Mouse (Mus musculus) naive thymus-derived CD4-positive, alpha-beta T cell, adult 2 months (primary cell): ENCODE results near the gene Fcgr1.
"Not testable (repeated sequence)": the region's sequence is repeated elsewhere in the genome, so short reads cannot be mapped to it uniquely, and the experiment has no call there.

Source experiments
- DNase-seq: peaks from one replicate; pipeline ENCODE4 v3.0.0-alpha.2; 2011; ENCODE audit warnings: low read depth

Gene Fcgr1

GRCm38 (mm10) chr3:96293787-96294186 lies at the start of gene Fcgr1:
Gene Fcgr1, minus strand, starts transcription at chr3:96293969.
- DNase-seq, result no peak

GRCm38 (mm10) chr3:96342652-96343051 lies 48.9 kb upstream of the Fcgr1 start:
- DNase-seq, result not testable (repeated sequence)

- not testable (repeated sequence) for DNase-seq
Measured at GRCm38 (mm10) chr3:96342100-96342499, 48.3 kb upstream of the Fcgr1 start.

DNA sequence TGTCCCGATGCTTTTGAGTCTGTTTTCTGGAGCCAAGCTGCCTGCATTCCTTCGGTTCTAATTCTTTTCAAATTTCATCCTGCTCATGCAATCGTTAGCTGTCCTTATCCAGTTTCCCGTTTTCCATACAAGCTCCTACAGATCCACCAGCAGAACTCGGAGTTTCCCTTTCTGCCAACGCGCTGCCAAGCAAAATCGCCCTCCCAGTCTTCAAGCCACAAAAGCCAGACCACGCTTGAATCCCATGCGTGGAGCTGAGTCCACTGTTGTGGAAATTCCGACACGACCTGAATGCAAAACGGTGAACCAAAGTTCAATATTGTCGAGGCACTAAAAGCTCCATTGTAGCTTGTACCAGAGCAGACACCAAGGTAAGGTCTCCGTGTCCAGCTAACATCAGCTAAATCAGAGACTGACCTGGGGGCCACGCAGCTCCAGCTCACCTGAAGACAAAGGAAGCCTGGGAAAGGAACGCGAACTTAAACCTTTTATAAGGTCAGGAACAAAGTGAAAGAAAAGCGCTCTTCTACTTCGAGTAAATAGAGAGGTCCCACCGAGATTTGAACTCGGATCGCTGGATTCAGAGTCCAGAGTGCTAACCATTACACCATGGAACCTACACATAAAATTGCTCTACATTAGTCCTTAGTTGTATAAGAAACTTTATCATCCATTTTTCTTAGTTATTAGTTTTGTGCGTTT lies 47.0 kb upstream of the Fcgr1 start:
- peak; percentile 55 for DNase-seq

- DNase-seq, result peak; percentile 35
Measured at GRCm38 (mm10) chr3:96338849-96339480, 45.2 kb upstream of the Fcgr1 start.

- peak; percentile 43 for DNase-seq
Measured at GRCm38 (mm10) chr3:96338043-96338442, 44.3 kb upstream of the Fcgr1 start.

GRCm38 (mm10) chr3:96337269-96337668 lies 43.5 kb upstream of the Fcgr1 start:
- DNase-seq, result no peak

DNA sequence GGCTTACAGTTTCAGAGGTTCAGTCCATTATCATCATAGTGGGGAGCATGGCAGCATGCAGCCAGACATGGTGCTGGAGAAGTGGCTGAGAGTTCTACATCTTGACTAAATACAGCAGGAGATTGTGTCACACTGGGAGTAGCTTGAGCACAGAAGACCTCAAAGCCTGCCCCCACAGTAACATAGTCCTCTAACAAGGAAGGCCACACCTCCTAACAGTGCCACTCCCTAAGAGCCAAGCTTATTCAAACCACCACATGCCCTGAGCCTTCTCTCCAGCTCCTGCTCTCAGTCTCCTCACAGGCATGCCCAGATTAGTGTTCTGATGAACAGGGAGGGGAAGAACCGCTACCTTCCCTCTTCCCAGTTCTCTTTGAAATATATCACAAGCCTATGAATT lies 42.9 kb upstream of the Fcgr1 start:
- DNase-seq, result no peak

- no peak for DNase-seq
Measured at GRCm38 (mm10) chr3:96335591-96335990, 41.8 kb upstream of the Fcgr1 start.

- no peak for DNase-seq
Measured at GRCm38 (mm10) chr3:96335163-96335550, 41.4 kb upstream of the Fcgr1 start.

DNA sequence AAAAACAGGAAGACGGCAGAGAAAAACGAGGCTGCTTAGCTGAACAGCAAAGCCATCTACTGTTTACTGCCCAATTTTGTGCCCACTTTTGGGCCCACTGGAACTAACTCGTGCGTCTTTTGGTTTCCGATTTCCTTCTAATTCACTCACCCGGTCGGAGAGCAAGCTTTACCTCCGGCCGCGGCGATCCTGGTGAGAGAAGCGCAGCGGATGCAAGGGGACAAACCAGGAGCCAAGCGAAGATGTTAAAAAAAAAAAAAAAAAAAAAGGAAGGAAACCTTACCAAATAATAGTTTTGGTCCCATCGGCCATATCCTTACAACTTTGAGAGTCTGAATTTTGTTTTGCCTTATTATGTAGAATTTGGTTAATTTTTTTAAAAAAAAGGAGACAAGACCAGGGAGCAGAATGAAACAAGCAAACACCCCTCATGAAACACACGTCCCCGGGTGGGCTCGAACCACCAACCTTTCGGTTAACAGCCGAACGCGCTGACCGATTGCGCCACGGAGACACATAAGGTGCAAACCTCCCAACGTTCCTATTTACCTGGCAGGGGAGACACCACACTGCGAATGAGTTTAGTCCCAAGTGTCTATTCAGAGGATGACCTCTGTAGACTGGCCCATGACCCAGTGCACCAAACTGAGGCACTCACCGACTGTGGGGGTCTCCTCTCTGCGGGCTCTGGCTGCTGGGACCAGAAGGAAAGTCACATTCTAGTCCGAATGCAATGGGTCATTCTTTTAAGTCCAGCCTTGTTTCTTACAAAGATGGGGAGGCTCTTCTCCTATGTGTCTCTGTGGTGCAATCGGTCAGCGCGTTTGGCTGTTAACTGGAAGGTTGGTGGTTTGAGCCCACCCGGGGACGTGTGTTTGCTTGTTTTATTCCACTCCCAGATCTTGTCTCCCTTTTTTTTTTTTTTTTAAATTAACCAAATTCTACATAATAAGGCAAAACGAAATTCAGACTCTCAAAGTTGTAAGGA lies 40.7 kb upstream of the Fcgr1 start:
- DNase-seq, result peak; percentile 32

DNA sequence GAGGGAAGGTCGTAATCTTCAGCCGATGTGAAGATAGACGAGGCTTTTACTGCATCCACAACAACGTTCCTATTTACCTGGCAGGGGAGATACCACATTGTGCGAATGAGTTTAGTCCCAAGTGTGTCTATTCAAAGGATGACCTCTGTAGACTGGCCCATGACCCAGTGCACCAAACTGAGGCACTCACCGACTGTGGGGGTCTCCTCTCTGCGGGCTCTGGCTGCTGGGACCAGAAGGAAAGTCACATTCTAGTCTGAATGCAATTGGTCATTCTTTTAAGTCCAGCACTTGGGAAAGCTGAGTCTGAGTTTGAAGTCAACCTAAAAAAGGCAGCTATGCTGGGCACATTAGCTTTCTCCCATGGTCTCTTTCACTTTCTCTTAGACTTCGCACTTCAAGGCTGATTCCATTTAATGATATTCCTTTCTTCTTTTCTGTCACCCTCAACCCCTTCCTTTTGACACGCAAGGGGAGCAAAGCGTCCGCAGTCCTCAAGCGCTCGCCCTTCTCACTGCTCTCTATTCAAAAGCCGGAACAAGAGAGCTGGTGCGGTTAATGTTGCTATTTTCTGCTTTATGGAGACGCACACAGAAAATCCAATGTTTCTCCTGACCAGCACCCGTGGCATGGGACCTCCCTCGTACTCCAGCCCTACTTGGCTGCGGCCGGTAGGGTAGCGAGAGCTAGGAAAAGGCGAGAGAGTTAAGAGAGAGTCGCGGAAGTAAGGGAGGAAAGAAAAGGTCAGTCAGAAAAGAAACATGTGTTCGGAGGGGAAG lies 39.8 kb upstream of the Fcgr1 start:
- DNase-seq, result peak; percentile 55

- DNase-seq, result peak; percentile 63
Measured at GRCm38 (mm10) chr3:96332631-96333395, 39.0 kb upstream of the Fcgr1 start.

DNA sequence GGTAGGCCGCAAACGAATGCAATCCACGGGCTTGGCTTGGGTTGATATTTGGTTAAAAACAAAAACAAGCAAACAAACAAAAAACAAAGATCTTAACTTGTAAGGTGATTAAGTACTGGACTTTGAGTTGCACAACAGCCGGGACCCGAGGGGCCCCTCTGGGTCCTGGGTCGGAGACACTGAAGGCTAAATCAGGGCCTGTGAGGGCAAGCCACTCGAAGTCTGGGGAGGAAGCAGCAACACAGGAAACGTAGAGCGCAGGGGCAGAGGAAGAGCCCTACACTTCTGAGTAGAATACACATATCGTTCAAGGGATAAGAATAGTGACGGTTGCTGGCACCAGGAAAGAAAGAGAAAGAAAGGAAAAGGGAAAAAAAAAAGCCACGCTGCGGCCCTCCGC lies 38.2 kb upstream of the Fcgr1 start:
- DNase-seq, result peak; percentile 46

DNA sequence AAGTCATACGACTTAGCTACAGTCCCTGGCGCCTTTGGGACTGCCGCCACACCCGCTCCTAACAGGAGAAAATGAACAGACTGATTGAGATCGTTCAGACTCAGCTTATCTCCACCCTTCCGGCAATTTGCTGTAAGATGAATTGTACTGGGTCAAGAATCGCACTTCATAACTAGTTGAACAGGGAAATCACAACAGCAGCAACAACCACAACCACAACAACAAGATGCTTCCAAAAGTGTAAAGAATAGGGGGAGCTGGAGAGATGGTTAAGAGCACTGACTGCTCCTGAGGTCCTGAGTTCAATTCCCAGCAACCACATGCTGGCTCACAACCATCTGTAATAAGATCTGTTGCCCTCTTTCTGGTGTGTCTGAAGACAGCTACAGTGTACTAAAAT lies 37.7 kb upstream of the Fcgr1 start:
- no peak for DNase-seq

DNA sequence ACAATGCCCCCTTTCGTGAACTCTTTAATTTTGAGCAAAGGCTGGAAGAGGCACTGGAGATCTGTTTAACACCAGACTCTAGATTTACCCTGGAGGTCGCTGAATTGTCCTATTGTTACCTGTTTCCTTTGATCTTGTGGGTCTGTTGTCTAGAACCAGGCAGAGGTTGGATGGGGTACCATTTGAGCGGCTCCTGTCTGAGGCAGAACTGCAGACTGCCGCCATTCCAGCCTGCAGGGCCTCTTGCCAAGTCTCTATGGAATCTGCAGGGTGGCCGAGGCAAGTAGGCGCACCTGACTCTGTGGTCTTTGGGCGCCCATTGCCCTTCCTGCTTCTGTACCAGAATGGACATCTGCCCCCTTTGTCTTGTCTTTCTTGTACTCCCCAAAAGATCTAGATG lies 36.8 kb upstream of the Fcgr1 start:
- DNase-seq, result no peak

- DNase-seq, result no peak
Measured at GRCm38 (mm10) chr3:96330181-96330580, 36.4 kb upstream of the Fcgr1 start.

DNA sequence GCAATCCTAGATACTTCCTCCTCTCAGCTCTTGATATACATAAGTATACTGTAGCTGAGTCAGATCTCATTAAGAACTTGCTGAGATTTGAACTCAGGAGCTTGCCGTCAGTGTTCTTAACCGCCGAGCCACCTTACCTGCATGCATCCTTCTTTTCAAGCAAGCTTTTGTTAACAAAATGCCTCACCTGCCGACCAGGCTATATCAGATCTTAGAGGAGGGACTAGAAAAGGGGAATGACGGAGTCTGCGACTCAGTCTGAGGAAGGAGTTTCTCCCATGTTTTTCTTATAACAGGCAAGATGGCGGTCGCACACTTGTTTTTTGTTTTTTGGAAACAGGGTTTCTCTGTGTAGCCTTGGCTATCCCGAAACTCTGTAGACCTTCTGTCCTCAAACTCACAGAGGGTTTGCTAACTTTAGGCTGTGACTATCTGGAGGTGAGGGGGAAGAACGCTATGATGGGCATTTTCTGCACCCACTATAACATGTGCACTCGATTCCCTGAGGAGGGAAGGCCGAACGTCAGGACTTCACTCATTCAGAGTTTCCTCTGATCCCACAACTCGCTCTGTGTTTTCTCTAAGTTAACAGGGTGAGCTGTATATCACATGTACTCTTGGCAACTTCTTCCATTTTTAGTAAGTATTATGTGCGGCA lies 35.1 kb upstream of the Fcgr1 start:
- no peak for DNase-seq

DNA sequence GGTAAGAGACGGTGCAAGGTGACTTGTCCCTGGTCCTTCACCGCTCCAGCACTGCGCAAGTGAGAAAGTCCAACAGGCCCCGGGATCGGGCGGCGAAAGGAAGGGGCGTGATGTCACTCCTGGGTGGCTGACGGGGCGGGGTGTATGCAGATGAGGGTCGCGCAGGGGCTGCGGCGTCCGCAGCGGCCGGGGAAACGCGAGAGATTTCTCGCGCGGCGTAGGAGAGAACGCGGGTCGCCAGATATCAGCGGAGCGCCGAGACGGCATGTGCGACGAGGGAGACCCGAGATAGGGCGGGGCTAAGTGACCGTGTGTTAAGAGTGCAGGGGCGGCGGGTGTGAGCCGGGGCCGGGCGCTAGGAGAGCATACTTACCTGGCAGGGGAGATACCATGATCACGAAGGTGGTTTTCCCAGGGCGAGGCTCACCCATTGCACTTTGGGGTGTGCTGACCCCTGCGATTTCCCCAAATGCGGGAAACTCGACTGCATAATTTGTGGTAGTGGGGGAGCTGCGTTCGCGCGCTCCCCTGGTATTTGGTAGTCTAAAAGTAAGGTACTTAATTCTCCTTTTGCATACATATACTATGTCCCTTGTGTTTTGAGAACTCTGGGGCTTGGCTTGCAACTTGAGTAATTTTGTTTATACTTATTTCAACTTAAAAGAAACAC lies 34.4 kb upstream of the Fcgr1 start:
- not testable (repeated sequence) for DNase-seq

DNA sequence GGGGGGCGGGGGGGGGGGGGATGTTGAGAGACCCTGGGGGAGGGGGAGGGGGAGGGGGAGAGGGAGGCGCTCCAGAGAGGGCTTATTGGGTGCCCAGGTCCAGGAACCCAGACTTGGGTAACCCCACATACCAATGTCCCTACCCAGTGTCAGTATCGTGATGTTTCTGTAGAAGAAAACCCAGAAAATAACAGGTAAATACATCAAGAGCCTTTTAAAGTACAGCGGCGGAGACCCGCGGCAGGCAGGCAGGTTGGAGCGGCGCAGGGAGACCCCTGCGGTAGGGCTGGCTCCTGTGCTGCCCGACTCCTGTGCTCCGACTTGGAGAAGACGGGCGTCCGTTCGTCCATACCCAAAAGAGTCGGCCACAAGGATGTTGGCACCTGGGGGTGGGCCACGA lies 33.9 kb upstream of the Fcgr1 start:
- DNase-seq, result no peak
